Mouse (Mus musculus) G1E (cell line): ENCODE results near the gene Eef1a1. TPM values are rescaled to one million over a fixed set of nuclear protein-coding genes. Genes with fewer than 3 reads are reported as not detected.

Experiments used
- ATAC-seq: 2 replicates; pipeline ENCODE4 v1.8.0; 2016; ENCODE audit warnings: mild to moderate bottlenecking; ENCODE audit not compliant: insufficient number of reproducible peaks, poor library complexity, low FRiP score, severe bottlenecking; ENCODE audit errors: extremely low read depth
- DNase-seq: peaks from one replicate; pipeline ENCODE4 v3.0.0; 2012; ENCODE audit warnings: low spot score
- H3K27me3 ChIP-seq: 2 replicates; pipeline ENCODE4 v1.6.1; 2012; ENCODE audit warnings: mild to moderate bottlenecking, low read length, inconsistent platforms; ENCODE audit not compliant: insufficient read depth
- H3K36me3 ChIP-seq: replicated peaks from 2 replicates; pipeline ENCODE3; 2012; ENCODE audit warnings: mild to moderate bottlenecking, inconsistent platforms
- H3K4me1 ChIP-seq: 2 replicates; pipeline ENCODE4 v1.6.1; 2012; ENCODE audit warnings: low read depth, low read length, inconsistent platforms, mixed read lengths; ENCODE audit not compliant: insufficient read depth
- H3K4me3 ChIP-seq: 2 replicates; pipeline ENCODE4 v1.5.1; 2012; ENCODE audit warnings: low read depth, mild to moderate bottlenecking, inconsistent platforms, low read length, moderate library complexity, mixed read lengths
- H3K9me3 ChIP-seq: replicated peaks from 2 replicates; pipeline ENCODE4 v1.6.1; 2012; ENCODE audit warnings: inconsistent platforms
- CTCF ChIP-seq: IDR thresholded peaks from 2 replicates; pipeline ENCODE4 v1.5.1; 2012; ENCODE audit warnings: low read depth, low read length, inconsistent platforms, mixed read lengths
- GATA1 ChIP-seq: IDR thresholded peaks from 2 replicates; pipeline ENCODE4 v1.6.1; 2012; ENCODE audit warnings: borderline replicate concordance, low read length, inconsistent platforms, mixed read lengths
- GATA2 ChIP-seq: IDR thresholded peaks from 2 replicates; pipeline ENCODE4 v1.6.1; 2012; ENCODE audit warnings: low read depth, low read length, inconsistent platforms, borderline replicate concordance
- POLR2AphosphoS5 ChIP-seq: IDR thresholded peaks from 2 replicates; pipeline ENCODE4 v1.6.1; 2012; ENCODE audit warnings: low read depth, low read length, inconsistent platforms; ENCODE audit not compliant: insufficient replicate concordance
- TAL1 ChIP-seq: conservative IDR thresholded peaks from 2 replicates; pipeline ENCODE4 v1.6.1; 2012; ENCODE audit warnings: low read depth, low read length, inconsistent platforms, mixed read lengths
- polyA plus RNA-seq: library from polyadenylated mRNA; stranded (reverse); fragments of >175 nt; gene quantifications from 2 replicates; pipeline ENCODE4 v1.2.3, GENCODE M21; 2012
- total RNA-seq, 2 experiments: library from RNA; stranded (forward) in 1 of 2; stranded (reverse) in 1 of 2; fragments of 200-1000 nt in 1 of 2; fragments of >200 nt in 1 of 2; fragmentation: Nextera tagmentation in 1 of 2; gene quantifications; 2 replicates each; pipeline ENCODE4 v1.2.3; 2014 to 2017

The Eef1a1 gene
- total and polyA plus RNA-seq, 3 experiments = 1,062 to 20,210 (median 8,565) TPM

DNA sequence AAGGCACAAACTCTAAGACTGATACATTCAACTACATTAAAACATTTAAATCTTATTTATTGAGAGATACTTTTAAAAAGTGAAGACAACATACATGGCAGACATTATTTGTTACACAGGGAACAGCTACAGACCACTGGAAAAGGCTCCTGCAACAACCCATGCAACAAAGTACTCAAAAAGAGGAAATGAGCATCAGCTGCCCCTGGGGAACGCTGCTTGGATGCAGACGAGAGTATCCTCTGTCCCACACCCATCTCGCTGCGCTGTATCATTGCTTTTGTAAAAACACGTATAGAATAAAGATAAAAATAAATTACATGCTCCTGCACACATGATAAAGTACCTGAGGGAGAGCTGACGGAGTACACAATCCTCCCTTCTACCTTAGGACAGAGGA, 58.5 kb downstream of the Eef1a1 start:
- Histone ChIP-seq H3K4me3 (no peak overlapping the region), H3K4me1 (no peaks in the 10 kb centered on the region), H3K27me3 (peaks cover 14% of the 10 kb centered on the region), H3K9me3 (no peaks in the 10 kb centered on the region), H3K36me3 (no peaks in the 10 kb centered on the region)
- ATAC-seq (no peak), DNase-seq (no peak)
- TF ChIP-seq GATA2 = no peak
- no peak for TF ChIP-seq POLR2AphosphoS5
- no peak for TF ChIP-seq TAL1
- TF ChIP-seq GATA1 = no peak
- TF ChIP-seq CTCF = no peak

- no peak for ATAC-seq
- Histone ChIP-seq H3K4me1 (no peaks in the 10 kb centered on the region), H3K27me3 (peaks cover 9% of the 10 kb centered on the region; the same call in 1 of the 2 replicates), H3K9me3 (no peaks in the 10 kb centered on the region), H3K4me3 (no peak overlapping the region), H3K36me3 (no peaks in the 10 kb centered on the region)
- TF ChIP-seq TAL1 = no peak
- no peak for DNase-seq
Observed at GRCm38 (mm10) chr9:78429551-78429950, 59.4 kb downstream of the Eef1a1 start.

- DNase-seq (no peak), ATAC-seq (no peak)
- Histone ChIP-seq H3K9me3 (no peaks in the 10 kb centered on the region), H3K27me3 (peaks cover 9% of the 10 kb centered on the region; the same call in 1 of the 2 replicates), H3K36me3 (no peaks in the 10 kb centered on the region), H3K4me1 (no peaks in the 10 kb centered on the region), H3K4me3 (no peak overlapping the region)
- TF ChIP-seq TAL1 (no peak), POLR2AphosphoS5 (no peak), GATA1 (no peak), CTCF (no peak), GATA2 (no peak)
Observed at GRCm38 (mm10) chr9:78428870-78429432, 60.0 kb downstream of the Eef1a1 start.

Other genes with a start within 250 kb of the Eef1a1 start
- not detected in 2 replicates for gene Gm3776, start 232.0 kb downstream of the Eef1a1 start, total RNA-seq (2014; fragmentation: Nextera tagmentation)
- gene Gm3776, start 232.0 kb downstream of the Eef1a1 start, total RNA-seq (2017) = not detected in 2 replicates
- gene Gm3776, start 232.0 kb downstream of the Eef1a1 start, polyA plus RNA-seq = not detected in 2 replicates
- gene Gm10639, start 199.2 kb downstream of the Eef1a1 start, total RNA-seq (2014; fragmentation: Nextera tagmentation) = not detected in 2 replicates
- not detected in 2 replicates for gene Gm10639, start 199.2 kb downstream of the Eef1a1 start, total RNA-seq (2017)
- gene Gm10639, start 199.2 kb downstream of the Eef1a1 start, polyA plus RNA-seq = not detected in 2 replicates
- gene Omt2a, start 174.4 kb downstream of the Eef1a1 start, total RNA-seq (2014; fragmentation: Nextera tagmentation) = not detected in 2 replicates
- 0.11 TPM in 1 of 2 replicates, not detected in the other for gene Omt2a, start 174.4 kb downstream of the Eef1a1 start, total RNA-seq (2017)
- gene Omt2a, start 174.4 kb downstream of the Eef1a1 start, polyA plus RNA-seq = not detected in 2 replicates
- gene Omt2b, start 161.6 kb downstream of the Eef1a1 start, total RNA-seq (2014; fragmentation: Nextera tagmentation) = not detected in 2 replicates
- not detected in 2 replicates for gene Omt2b, start 161.6 kb downstream of the Eef1a1 start, total RNA-seq (2017)
- 0.04 TPM in 1 of 2 replicates, not detected in the other for gene Omt2b, start 161.6 kb downstream of the Eef1a1 start, polyA plus RNA-seq
- not detected in 2 replicates for gene Gsta2, start 133.4 kb downstream of the Eef1a1 start, total RNA-seq (2014; fragmentation: Nextera tagmentation)
- gene Gsta2, start 133.4 kb downstream of the Eef1a1 start, total RNA-seq (2017) = not detected in 2 replicates
- not detected in 2 replicates for gene Gsta2, start 133.4 kb downstream of the Eef1a1 start, polyA plus RNA-seq
- not detected in 2 replicates for gene Dppa5a, start 121.0 kb downstream of the Eef1a1 start, total RNA-seq (2014; fragmentation: Nextera tagmentation)
- not detected in 2 replicates for gene Dppa5a, start 121.0 kb downstream of the Eef1a1 start, total RNA-seq (2017)
- gene Dppa5a, start 121.0 kb downstream of the Eef1a1 start, polyA plus RNA-seq = not detected in 2 replicates
- gene Ooep, start 110.4 kb downstream of the Eef1a1 start, total RNA-seq (2014; fragmentation: Nextera tagmentation) = not detected in 2 replicates
- gene Ooep, start 110.4 kb downstream of the Eef1a1 start, total RNA-seq (2017) = 0.06 TPM in 1 of 2 replicates, not detected in the other
- not detected in 2 replicates for gene Ooep, start 110.4 kb downstream of the Eef1a1 start, polyA plus RNA-seq
- gene Ddx43, start 93.4 kb downstream of the Eef1a1 start, total RNA-seq (2014; fragmentation: Nextera tagmentation) = not detected in 2 replicates
- 0.05 TPM in 1 of 2 replicates, not detected in the other for gene Ddx43, start 93.4 kb downstream of the Eef1a1 start, total RNA-seq (2017)
- not detected in 2 replicates for gene Ddx43, start 93.4 kb downstream of the Eef1a1 start, polyA plus RNA-seq
- not detected in 2 replicates for gene Cgas, start 45.9 kb downstream of the Eef1a1 start, total RNA-seq (2014; fragmentation: Nextera tagmentation)
- gene Cgas, start 45.9 kb downstream of the Eef1a1 start, total RNA-seq (2017) = 0.12 and 0.16 TPM in 2 replicates
- gene Cgas, start 45.9 kb downstream of the Eef1a1 start, polyA plus RNA-seq = 0.02 TPM in 1 of 2 replicates, not detected in the other
- gene Mto1, start 40.9 kb downstream of the Eef1a1 start, total RNA-seq (2014; fragmentation: Nextera tagmentation) = 39.3 and 41.4 TPM in 2 replicates
- gene Mto1, start 40.9 kb downstream of the Eef1a1 start, total RNA-seq (2017) = 35.1 and 35.5 TPM in 2 replicates
- gene Mto1, start 40.9 kb downstream of the Eef1a1 start, polyA plus RNA-seq = 13.7 and 18.3 TPM in 2 replicates
- not detected in 2 replicates for gene Gm17324, start 40.4 kb downstream of the Eef1a1 start, total RNA-seq (2014; fragmentation: Nextera tagmentation)
- 0.35 TPM in 1 of 2 replicates, not detected in the other for gene Gm17324, start 40.4 kb downstream of the Eef1a1 start, total RNA-seq (2017)
- gene Gm17324, start 40.4 kb downstream of the Eef1a1 start, polyA plus RNA-seq = 0.08 TPM in 1 of 2 replicates, not detected in the other
- gene Slc17a5, start 98.9 kb upstream of the Eef1a1 start, total RNA-seq (2014; fragmentation: Nextera tagmentation) = 8.6 and 11.6 TPM in 2 replicates
- 6.4 and 8.6 TPM in 2 replicates for gene Slc17a5, start 98.9 kb upstream of the Eef1a1 start, total RNA-seq (2017)
- 1.0 and 1.5 TPM in 2 replicates for gene Slc17a5, start 98.9 kb upstream of the Eef1a1 start, polyA plus RNA-seq
- 29.0 and 35.0 TPM in 2 replicates for gene Cd109, start 126.4 kb upstream of the Eef1a1 start, total RNA-seq (2014; fragmentation: Nextera tagmentation)
- gene Cd109, start 126.4 kb upstream of the Eef1a1 start, total RNA-seq (2017) = 11.1 and 11.4 TPM in 2 replicates
- gene Cd109, start 126.4 kb upstream of the Eef1a1 start, polyA plus RNA-seq = 0.50 and 0.61 TPM in 2 replicates